Mouse (Mus musculus) C2C12 (cell line): ENCODE results near the gene Ppp2r5c.

Experiments used
- CEBPB ChIP-seq: IDR thresholded peaks from one replicate; pipeline ENCODE4 v1.6.1; 2011; ENCODE audit warnings: low read depth, mild to moderate bottlenecking, control low read depth, moderate library complexity
- CTCF ChIP-seq: IDR thresholded peaks from one replicate; pipeline ENCODE4 v1.5.1; 2011; ENCODE audit not compliant: control insufficient read depth, insufficient read depth, insufficient read length
- FOSL1 ChIP-seq: IDR thresholded peaks from one replicate; pipeline ENCODE4 v1.8.0; 2011; ENCODE audit warnings: mild to moderate bottlenecking, low read length; ENCODE audit not compliant: poor library complexity, insufficient read depth, severe bottlenecking
- MAX ChIP-seq: IDR thresholded peaks from one replicate; pipeline ENCODE4 v1.6.1; 2011; ENCODE audit warnings: mild to moderate bottlenecking, control low read depth
- MYOD1 ChIP-seq: IDR thresholded peaks from one replicate; pipeline ENCODE4 v1.6.1; 2011; ENCODE audit warnings: low read depth; ENCODE audit not compliant: control insufficient read depth, insufficient read length
- MYOG ChIP-seq: IDR thresholded peaks from one replicate; pipeline ENCODE4 v1.6.1; 2011; ENCODE audit not compliant: control insufficient read depth, insufficient read length; ENCODE audit errors: extremely low read depth
- USF1 ChIP-seq: IDR thresholded peaks from one replicate; pipeline ENCODE4 v1.6.1; 2011; ENCODE audit warnings: low read depth, mild to moderate bottlenecking, control low read depth, moderate library complexity

- TF ChIP-seq CTCF (no peak), MYOD1 (no peak), MAX (no peak), CEBPB (no peak), MYOG (no peak), USF1 (no peak), FOSL1 (no peak)
Measured at GRCm38 (mm10) chr12:110588622-110589021, 141.7 kb downstream of the Ppp2r5c start.
